Mouse (Mus musculus): ENCODE measurements around the gene Rims1.

DNA sequence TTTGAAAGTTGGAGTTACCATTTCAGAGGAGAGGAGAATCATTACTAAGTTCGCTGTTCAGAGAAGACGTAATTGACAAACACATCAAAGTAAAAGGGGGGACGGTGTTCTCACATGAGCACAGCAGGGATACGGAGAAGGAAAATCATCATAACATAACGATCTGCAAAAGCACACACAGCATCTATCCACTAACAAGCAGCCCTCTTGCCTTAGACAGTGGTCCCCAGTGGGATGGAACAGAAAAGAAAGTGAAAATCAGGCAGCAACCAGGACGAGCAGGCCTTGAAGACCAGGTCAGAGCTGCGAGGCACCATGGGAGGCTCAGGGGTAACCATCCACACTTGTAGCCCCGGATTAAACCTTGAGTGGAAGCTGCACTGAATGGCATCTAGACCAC lies 176.8 kb downstream of the Rims1 start:
- no peak for TF ChIP-seq CTCF (IDR thresholded peaks at IDR 0.05; ENCODE audit: borderline replicate concordance, insufficient read depth, low read length)
- no peak for TF ChIP-seq POLR2A (IDR thresholded peaks at IDR 0.05; ENCODE audit: low read depth, low read length)
